In genomic region chr7:90442518-90443080, GRCm38 (mm10) we compare ENCODE assay signal across 8 mouse cellular contexts. TPM values are rescaled to one million over a fixed set of nuclear protein-coding genes. Genes with fewer than 3 reads are reported as not detected.
A peak's percentile ranks its signal among the peaks of the same experiment; 100 is the strongest.
DNase-seq lines count a peak whose midpoint lies in the region; ATAC-seq and TF ChIP-seq lines count a peak whose summit lies in the region.

Crebzf (plus strand) TSS chr7:90442729.

- WGBS in heart, embryonic 12.5 days: under 1% methylated on average over 47 of the region's 54 CpGs
- under 1% methylated on average over 54 of the region's 54 CpGs for WGBS in kidney, postnatal 0 days
- under 1% methylated on average over 54 of the region's 54 CpGs for WGBS in liver, embryonic 11.5 days
- WGBS in stomach, embryonic 14.5 days: under 1% methylated on average over 52 of the region's 54 CpGs

- H3K4me2 ChIP-seq in heart, embryonic 12.5 days: peak within 1 kb of the TSS; percentile 96
- H3K4me2 ChIP-seq in kidney, postnatal 0 days (ENCODE audit: low read length): peak within 1 kb of the TSS; percentile 60
- peak within 1 kb of the TSS; percentile 97 for H3K4me2 ChIP-seq in liver, embryonic 11.5 days
- H3K4me2 ChIP-seq in stomach, embryonic 14.5 days (replicated peaks; ENCODE audit: low read depth, low read length): peak within 1 kb of the TSS; percentile 95

- peak within 1 kb of the TSS; percentile 96 for H3K9ac ChIP-seq in heart, embryonic 12.5 days
- peak within 1 kb of the TSS; percentile 98 for H3K9ac ChIP-seq in kidney, postnatal 0 days (ENCODE audit: low read depth, low read length)
- H3K9ac ChIP-seq in liver, embryonic 11.5 days (ENCODE audit: low read depth, low read length): peak within 1 kb of the TSS; percentile 98
- peak within 1 kb of the TSS; percentile 97 for H3K9ac ChIP-seq in stomach, embryonic 14.5 days (replicated peaks; ENCODE audit: low read depth, low read length)

- H3K9me3 ChIP-seq in heart, embryonic 12.5 days (replicated peaks): no peaks in the 10 kb centered on the region
- H3K9me3 ChIP-seq in kidney, postnatal 0 days (replicated peaks; ENCODE audit: low read length): no peaks in the 10 kb centered on the region
- no peaks in the 10 kb centered on the region for H3K9me3 ChIP-seq in liver, embryonic 11.5 days (ENCODE audit: control insufficient read depth, low read length)
- no peaks in the 10 kb centered on the region for H3K9me3 ChIP-seq in stomach, embryonic 14.5 days (ENCODE audit: control insufficient read depth, low read depth, low read length)

- H3K36me3 ChIP-seq in heart, embryonic 12.5 days: 0 out of 2 replicates have a peak, but pooled peaks cover 3% of the 10 kb centered on the region
- H3K36me3 ChIP-seq in kidney, postnatal 0 days (ENCODE audit: insufficient read depth, low read length): 0 out of 2 replicates have a peak, but pooled peaks cover 2% of the 10 kb centered on the region
- peaks cover 2% of the 10 kb centered on the region; the same call in 1 of the 2 replicates for H3K36me3 ChIP-seq in liver, embryonic 11.5 days (ENCODE audit: control insufficient read depth, insufficient read depth, low read length)
- peaks cover 6% of the 10 kb centered on the region; the same call in 1 of the 2 replicates for H3K36me3 ChIP-seq in stomach, embryonic 14.5 days (ENCODE audit: control insufficient read depth, insufficient read depth, low read length)

- peaks cover 2% of the 10 kb centered on the region for H3K4me1 ChIP-seq in heart, embryonic 12.5 days (replicated peaks)
- no peaks in the 10 kb centered on the region; the same call in 1 of the 2 replicates for H3K4me1 ChIP-seq in kidney, postnatal 0 days (replicated peaks; ENCODE audit: insufficient read depth, low read length)
- 0 out of 2 replicates have a peak, but pooled peaks cover 2% of the 10 kb centered on the region for H3K4me1 ChIP-seq in liver, embryonic 11.5 days (replicated peaks; ENCODE audit: control insufficient read depth, insufficient read depth, low read length)
- no peaks in the 10 kb centered on the region for H3K4me1 ChIP-seq in stomach, embryonic 14.5 days (ENCODE audit: control insufficient read depth, insufficient read depth, low read length)

- H3K27ac ChIP-seq in heart, embryonic 12.5 days (ENCODE audit: poor library complexity, severe bottlenecking): peak within 1 kb of the TSS; percentile 99
- peak within 1 kb of the TSS; percentile 99 for H3K27ac ChIP-seq in kidney, postnatal 0 days
- peak within 1 kb of the TSS; percentile 98 for H3K27ac ChIP-seq in liver, embryonic 11.5 days (ENCODE audit: low read depth, low read length)
- peak within 1 kb of the TSS; percentile 99 for H3K27ac ChIP-seq in stomach, embryonic 14.5 days (ENCODE audit: low read length)

- TF ChIP-seq CTCF in kidney, postnatal 0 days (IDR thresholded peaks at IDR 0.05; ENCODE audit: low read depth): no peak

- no peaks in the 10 kb centered on the region for H3K27me3 ChIP-seq in heart, embryonic 12.5 days (replicated peaks)
- no peaks in the 10 kb centered on the region for H3K27me3 ChIP-seq in kidney, postnatal 0 days (ENCODE audit: insufficient read depth, low read length)
- H3K27me3 ChIP-seq in liver, embryonic 11.5 days (replicated peaks; ENCODE audit: control insufficient read depth, insufficient read depth, low read length): no peaks in the 10 kb centered on the region
- H3K27me3 ChIP-seq in stomach, embryonic 14.5 days (ENCODE audit: control insufficient read depth, insufficient read depth, low read length): no peaks in the 10 kb centered on the region

- ATAC-seq in erythroid progenitor cell, adult 5-6 weeks (replicated peaks; ENCODE audit: low FRiP score, poor library complexity, severe bottlenecking): peak; percentile 92
- peak; percentile 96 for ATAC-seq in heart, embryonic 12.5 days (ENCODE audit: insufficient number of reproducible peaks, low FRiP score)
- ATAC-seq in kidney, postnatal 0 days (replicated peaks; ENCODE audit: low FRiP score, low read depth): peak; percentile 95
- peak; percentile 93 for ATAC-seq in liver, embryonic 11.5 days (replicated peaks; ENCODE audit: low FRiP score)
- peak; percentile 95 for ATAC-seq in stomach, embryonic 14.5 days (ENCODE audit: insufficient number of reproducible peaks, insufficient read depth, low FRiP score, low read depth)

- peak; percentile 98 for DNase-seq in CD4-positive helper T cell, adult 2 months (ENCODE audit: low read depth, low spot score)
- DNase-seq in brain, embryonic 18.5 days (ENCODE audit: low read depth, low spot score): peak; percentile 97
- DNase-seq in kidney, postnatal 0 days (ENCODE audit: low spot score): peak; percentile 99
- DNase-seq in liver, embryonic 11.5 days (ENCODE audit: low spot score): peak; percentile 94
- peak; percentile 98 for DNase-seq in naive thymus-derived CD4-positive, alpha-beta T cell, adult 2 months (ENCODE audit: low read depth)

- peak within 1 kb of the TSS; percentile 74 for H3K4me3 ChIP-seq in heart, embryonic 12.5 days
- peak within 1 kb of the TSS; percentile 94 for H3K4me3 ChIP-seq in kidney, postnatal 0 days (replicated peaks; ENCODE audit: low read depth, low read length)
- peak within 1 kb of the TSS; percentile 99 for H3K4me3 ChIP-seq in liver, embryonic 11.5 days (ENCODE audit: low read depth, low read length)
- H3K4me3 ChIP-seq in stomach, embryonic 14.5 days (ENCODE audit: low read depth, low read length): peak within 1 kb of the TSS; percentile 99

RNA-seq across cellular contexts. Expression of gene Crebzf, which starts in this region (rescaled TPM):
- total RNA-seq in erythroid progenitor cell, adult 5-6 weeks (2015; ENCODE audit: low replicate concordance): 85.8 and 132 TPM in 2 replicates
- 76.8 and 101 TPM in 2 replicates for total RNA-seq in erythroid progenitor cell, adult 5-6 weeks (2017; ENCODE audit: low replicate concordance)
- polyA plus RNA-seq in heart, embryonic 12.5 days (2016; fragmentation: Nextera tagmentation; extraction: Ambion mirVana): 38.7 and 39.5 TPM in 2 replicates
- 36.4 and 41.5 TPM in 2 replicates for polyA plus RNA-seq in kidney, postnatal 0 days (2015; fragmentation: Nextera tagmentation; extraction: Ambion mirVana)
- polyA plus RNA-seq in liver, embryonic 11.5 days (2014; fragmentation: Nextera tagmentation; extraction: Ambion mirVana): 28.0 and 33.6 TPM in 2 replicates
- polyA plus RNA-seq in stomach, embryonic 14.5 days (2014; fragmentation: Nextera tagmentation; extraction: Ambion mirVana): 45.6 and 56.1 TPM in 2 replicates

Comparison
In these comparisons a context has a peak if more than half of its experiments do, and no peak if none do; other contexts are left out.
1. Peak in every context shown above with its lines: DNase-seq, ATAC-seq, H3K4me3 ChIP-seq and H3K27ac ChIP-seq.